Mouse (Mus musculus) neural tube, embryonic 10.5 days (tissue): ENCODE measurements around the gene Dab2.

Experiments
- DNase-seq: peaks from one replicate; pipeline ENCODE4 v3.0.0-alpha.2; 2017; ENCODE audit warnings: low spot score; ENCODE audit errors: extremely low spot score

Dab2 gene

DNA sequence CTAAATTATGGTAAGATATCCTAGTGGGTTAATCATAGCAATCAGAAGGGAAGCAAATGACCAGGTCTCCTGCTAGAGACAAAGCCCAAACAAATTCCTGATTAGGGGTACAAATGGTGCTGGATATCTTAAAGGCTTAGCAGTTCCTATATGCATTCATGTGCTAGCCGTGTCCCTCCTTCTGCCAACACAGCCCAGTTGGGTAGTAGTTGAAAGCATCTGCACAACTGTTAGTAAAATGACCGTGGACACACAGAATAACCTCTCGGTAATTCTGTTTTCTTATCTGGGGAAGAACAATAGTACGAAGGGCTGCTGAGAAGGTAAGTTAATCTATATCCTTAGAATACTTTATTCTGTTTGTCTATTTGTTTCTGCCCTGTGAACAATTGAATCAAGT, 90.5 kb downstream of the Dab2 start:
- DNase-seq = no peak

DNA sequence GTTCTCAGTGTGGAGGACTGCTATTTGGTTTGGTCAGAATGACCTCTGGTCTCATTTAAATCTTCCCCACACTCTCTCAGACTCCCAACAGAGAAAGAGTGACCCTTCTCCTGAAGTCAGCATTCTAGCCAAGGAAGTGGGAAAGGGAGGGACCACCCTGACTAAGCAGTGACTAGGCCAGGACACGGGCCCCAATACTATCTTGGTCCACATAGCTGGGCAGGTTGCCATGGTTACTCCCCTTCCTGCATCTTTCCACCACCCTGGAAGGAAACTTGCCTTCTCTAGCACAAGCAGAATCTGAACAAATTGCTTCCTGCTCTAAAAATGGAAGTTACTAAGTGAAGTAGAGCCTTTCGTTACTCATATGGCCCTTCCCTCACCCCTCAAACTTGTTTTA, 91.1 kb downstream of the Dab2 start:
- DNase-seq = no peak

DNA sequence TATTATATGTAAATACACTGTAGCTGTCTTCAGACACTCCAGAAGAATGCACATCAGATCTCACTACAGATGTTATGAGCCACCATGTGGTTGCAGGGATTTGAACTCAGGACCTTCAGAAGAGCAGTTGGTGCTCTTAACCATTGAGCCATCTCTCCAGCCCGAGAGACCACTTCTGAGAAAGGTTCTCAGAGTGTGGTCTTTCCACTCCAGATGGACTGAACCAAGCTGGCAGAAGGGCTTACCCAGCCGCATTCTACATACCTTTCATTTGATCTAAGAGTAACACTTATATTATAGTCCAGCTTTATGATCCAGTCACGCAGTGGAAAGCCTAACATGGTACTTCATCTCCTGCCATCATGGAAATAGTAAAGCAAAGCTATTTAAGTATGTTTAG, 92.3 kb downstream of the Dab2 start:
- DNase-seq = no peak

DNA sequence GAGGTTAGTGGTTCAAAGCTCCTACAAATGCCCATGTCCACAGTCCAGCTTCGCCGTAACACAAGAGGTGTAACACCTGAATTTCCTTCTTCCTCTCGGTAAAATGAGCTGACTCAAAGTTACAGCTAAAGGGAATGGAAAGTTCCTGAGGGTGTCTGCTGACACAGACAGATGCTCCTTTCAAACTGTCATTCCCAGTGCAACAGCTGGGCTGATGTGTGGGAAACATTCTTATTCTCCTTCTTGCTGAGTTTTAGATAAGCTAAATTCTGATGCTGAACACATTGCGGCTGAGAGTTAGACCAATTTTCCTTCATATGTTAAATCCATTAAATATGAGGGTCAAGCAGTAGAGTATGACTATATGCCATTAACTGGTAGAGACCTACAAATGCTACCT, 94.0 kb downstream of the Dab2 start:
- no peak for DNase-seq

DNA sequence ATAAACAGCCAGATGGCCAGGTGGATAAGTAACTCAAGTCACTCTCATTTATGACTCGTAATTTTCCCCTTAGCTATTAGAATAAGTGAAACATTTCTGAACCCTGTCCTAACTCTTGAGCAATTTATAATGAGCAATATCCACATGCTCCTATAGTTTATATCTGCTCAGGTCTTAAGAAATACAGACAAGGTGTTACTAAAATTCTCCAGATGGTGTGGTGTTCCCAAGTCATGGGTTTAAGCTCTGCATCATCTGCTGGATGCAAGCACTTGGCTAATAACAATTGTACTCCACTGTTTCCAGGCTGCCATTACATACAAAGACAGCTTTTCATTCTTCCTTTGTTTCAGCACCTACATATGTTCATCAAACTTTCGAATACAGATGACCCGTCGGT, 98.6 kb downstream of the Dab2 start:
- DNase-seq = no peak

DNA sequence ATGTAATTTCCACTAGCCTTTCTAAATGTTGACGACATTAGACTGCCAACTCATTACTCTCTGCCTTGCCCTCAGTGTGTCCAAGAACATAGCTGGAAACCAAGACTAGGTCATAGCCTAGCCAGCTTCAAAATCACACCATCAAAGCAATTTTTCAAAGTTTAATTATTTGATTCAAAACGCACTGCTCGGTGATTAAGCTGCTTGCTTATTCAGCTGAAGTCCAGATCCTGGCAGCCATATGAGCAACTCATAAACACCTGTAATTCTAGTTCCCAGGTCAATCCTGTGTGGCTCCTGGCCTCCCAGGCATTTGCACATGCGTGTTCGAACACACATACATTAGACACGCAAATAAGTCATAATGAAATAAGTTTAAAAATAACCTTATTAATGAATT, 99.3 kb downstream of the Dab2 start:
- no peak for DNase-seq

DNA sequence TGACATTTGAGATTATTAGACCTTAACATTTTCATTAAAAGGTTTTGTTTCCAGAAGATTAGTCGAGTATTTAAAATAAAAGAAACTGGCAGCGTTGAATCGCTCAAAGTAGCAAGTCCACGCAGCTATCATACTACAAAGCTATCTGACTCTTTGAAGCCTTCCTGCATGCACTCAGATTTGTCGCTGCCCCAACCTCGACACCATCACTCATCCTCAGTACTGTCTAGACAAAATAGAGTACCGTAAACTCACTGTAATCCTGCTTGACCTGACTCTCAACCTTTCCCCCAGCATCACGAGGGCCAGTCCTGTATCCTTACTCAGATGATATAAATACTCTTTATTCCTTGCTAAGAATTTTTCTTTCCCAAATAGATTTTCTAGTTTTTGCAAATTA, 100.5 kb downstream of the Dab2 start:
- no peak for DNase-seq

DNA sequence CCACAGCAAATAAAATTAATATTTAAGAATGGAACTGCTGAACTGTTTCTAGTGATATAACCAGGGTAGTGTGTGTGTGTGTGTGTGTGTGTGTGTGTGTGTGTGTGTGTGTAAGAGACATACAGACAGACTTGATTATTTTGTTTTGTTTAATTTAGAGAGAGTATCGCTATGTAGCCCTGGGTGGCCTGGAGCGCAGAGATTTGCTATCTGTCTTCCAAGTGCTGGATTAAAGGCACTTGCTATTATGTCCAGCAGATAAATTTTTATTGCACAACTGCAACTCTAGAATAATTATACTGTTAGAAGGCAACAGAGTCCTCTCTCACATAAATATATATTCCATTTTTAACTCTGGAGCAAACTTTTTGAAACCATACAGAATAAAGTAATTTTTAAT, 102.8 kb downstream of the Dab2 start:
- no peak for DNase-seq

DNA sequence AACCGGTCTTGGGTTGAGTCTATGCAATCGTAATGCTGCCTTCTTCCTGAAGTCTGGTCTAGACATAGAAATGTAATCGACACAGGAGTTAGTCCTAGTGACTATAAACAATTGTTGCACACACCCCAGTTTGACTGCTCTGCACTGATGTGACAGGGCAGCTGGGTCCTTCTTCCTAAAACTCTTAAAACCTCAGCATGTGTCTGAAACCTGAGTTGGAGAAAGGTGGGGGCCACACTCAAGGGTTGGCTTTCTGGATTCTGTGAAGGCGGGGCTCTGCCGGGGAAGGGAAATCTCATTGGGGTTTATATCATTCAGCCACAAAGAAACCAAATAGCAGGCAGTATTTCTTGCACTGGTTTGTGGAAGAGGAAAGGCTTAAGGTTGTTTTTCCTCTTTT, 104.6 kb downstream of the Dab2 start:
- no peak for DNase-seq

DNA sequence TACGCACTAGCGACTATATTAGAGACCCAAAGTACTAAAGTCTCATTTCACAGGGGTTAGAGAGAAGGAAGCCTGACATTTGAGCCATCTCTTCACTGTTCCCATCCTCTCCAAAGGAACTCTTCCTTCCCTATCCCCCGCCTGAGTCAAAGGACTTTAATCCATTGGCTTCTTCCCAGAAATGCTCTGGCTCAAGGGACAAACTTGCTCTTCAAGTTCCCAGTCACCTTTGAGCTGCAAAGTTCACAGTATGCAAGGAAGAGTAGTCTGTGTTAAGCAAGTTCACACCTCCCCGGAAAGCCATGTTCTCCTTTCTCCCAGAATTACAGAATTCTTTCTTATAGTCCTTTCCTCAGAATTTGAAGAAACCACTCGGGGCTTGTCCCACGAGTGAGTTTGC, 107.2 kb downstream of the Dab2 start:
- DNase-seq = no peak

DNA sequence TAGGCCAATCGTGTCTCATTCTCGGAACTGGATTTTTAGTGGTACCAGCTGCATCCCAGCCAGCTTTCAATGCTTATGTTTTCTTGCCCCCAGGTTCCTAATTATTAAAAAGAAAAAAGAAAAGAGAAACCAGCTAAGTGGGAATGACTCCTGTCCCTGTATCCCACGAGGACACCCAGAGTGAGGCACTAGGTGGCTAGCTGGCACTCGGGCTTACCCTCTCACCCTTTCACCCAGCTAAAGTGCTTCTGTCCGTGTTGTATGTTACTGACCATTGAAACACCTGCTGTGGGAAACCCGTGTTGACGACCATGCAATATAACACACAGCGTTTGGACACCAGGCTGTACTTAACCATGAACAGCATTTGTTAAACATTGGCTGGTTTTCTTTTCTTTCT, 109.4 kb downstream of the Dab2 start:
- DNase-seq = no peak

DNA sequence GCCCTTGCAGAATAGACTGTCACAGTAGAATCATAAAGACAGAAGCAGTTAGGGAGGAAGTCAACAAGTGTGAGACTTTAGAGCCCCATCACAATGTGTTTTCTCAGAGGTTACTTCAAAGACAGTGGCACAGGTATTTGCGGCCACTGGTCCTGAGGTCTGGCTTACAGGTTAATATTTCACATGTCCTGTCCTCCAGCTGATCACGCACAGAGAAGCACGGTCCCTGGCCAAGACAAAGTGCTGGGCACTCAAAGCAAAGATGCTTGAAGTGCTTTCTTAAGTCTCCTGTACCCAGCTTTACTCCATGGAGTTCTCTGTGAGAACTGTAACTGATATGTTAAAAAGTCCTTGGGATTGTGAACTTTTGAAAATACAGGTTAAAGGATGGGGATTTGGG, 110.6 kb downstream of the Dab2 start:
- DNase-seq = no peak

DNA sequence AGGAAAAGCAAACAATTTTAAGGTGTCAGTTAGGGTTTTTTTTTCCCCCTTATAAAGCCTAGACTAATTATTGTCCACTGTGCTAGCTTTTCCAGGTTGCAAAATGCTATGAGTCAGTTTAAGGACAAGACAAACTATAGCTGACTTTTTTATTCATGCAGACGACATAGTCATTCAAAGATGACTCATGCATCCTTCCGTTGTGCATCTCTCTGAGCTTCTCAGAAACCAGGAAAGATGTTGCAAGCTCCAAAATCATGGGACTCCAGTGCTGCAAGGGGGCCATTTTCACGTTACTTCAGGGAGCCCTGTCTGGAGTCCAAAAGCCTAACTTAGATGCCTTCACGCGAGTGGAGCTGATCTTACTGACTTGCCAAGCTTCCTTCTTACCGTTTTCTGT, 111.7 kb downstream of the Dab2 start:
- DNase-seq = no peak

DNA sequence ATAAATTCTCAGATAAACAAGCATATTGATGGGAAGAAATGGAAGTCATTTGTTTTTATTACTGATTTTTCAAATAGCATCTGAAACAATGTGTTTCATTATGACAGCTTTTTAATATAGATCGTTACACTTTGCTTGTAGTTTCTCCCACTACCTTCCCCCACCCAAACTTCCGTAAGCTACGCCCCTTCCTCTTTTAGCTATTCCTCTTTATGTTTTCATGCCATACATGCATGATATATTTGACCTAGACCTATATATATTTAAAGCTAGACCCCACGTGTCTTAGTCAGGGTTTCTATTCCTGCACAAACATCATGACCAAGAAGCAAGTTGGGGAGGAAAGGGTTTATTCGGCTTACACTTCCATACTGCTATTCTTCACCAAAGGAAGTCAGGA, 115.7 kb downstream of the Dab2 start:
- no peak for DNase-seq

DNA sequence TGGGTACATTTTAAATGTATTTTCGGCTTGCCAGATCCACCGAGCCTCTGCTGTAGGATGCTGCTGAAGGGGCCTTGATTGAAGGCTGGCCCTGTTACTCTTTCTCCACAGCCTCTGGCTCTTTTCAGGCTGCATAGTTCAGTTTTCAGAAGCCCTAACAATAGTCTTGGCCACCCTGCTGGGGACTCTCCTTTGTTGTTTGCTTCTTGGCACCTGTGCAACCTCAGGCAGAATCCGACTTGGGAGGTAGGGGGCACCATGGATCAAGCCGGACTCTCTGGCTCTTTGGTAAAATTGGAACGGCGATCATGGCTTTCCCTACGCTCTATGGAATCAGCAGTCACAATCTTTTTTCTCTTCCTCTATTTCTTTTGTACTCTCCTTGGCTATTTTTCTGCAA, 132.2 kb downstream of the Dab2 start:
- DNase-seq = no peak

DNA sequence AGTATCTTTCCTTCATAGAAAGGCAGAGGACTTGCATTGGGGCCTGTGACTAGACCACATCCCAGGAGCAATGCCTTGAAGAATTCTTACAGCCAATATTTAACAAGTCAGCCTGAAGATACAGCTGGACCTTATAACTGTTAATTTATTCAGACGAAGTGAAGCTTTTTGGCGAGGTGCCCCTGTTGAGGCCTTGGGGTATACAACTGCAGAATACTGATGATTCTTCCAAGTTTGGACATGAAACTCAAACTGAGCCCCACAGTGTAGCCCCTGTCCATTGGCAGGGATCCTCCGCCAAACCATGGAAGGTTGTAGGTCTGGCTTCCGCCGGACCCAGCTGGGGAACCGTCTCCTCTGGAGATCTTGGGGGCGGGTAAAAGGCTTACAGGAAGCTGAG, 132.8 kb downstream of the Dab2 start:
- DNase-seq = no peak

DNA sequence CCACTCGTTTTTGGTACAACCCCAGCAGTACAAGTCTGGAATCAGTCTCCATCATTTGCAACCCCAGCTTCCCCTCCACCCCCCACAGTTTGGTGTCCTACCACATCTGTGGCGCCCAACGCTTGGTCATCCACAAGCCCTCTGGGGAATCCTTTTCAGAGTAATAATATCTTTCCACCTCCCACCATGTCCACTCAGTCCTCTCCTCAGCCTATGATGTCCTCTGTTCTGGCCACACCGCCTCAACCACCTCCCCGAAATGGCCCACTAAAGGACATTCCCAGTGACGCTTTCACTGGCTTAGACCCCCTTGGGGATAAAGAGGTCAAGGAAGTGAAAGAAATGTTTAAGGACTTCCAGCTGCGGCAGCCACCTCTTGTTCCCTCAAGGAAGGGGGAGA, 135.7 kb downstream of the Dab2 start:
- no peak for DNase-seq

DNA sequence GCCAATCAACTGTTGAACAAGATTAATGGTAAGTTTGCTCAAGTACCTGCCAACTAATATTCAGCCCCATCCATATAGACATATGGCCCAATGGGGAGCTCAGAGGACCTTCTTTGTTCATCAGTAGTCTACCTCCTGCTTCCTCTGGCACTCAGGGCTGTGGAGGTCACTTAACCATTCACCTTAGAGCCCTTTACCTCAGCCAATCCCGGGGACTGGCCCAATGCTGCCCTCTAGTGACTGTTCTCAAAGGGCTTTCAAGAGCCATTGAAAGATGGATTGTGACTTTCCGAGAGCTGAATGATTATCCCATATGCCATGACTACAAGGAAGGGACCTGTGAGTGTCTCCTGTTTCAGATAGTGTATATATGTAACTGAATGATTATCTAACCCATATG, 136.2 kb downstream of the Dab2 start:
- no peak for DNase-seq

DNA sequence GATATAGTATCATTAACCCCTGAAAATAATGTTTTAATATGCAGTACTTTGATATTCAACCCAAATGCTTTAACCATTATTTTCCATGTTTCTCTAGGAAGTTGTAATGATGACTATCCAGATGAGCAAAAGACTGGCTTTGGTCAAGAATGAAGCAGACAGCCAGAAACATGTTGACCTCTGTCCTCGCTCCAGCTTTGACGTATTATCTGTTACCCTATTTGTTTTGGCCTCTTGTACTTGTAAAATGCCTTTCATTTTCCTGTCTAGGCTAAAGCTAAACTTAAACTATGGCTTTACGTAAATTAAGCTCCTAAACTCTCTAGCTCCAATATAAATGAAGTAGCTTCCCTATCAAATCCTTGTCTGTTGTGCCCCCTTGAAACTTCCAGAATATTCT, 139.1 kb downstream of the Dab2 start:
- no peak for DNase-seq

DNA sequence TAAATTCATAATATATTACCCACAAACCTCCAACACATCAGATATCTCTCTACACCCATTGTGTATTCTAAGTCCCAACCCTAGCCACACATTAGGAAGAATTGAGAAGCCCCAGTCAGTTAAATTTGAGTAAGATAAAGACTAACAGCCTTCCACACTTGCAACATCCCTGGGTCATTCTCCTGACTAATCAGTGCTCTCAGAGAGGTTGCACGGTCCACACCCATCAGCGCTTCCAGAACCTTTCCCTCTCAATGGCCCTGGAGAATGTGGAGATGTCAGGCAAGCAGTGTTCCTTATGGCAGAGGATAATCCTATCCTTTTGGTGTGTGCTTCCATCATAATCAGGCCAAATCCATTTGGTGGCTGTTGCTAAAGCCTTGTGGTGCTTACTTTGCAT, 144.9 kb downstream of the Dab2 start:
- no peak for DNase-seq

DNA sequence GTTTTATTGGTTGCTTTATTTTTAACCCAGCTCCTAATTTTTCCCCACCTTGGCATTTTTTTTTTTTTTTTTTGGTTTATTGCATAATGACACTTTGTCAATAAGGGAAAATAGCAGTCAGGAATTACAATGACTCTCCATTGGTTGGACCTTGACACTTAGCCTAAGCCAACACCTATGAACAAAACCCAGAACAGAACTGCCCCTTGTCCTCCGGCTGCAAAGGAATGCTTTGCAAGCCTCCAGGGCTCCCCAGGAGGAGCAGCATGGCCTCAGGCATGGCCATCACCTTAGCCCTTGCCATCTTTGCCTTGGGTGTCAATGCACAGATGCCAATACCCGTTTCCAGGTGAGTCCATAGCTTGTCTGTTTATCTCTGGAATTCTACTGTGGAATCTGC, 145.5 kb downstream of the Dab2 start, which contains the start of gene C9:
Gene C9, plus strand, starts transcription at position 193 of the 400 bp plus-strand sequence.
- no peak for DNase-seq

DNA sequence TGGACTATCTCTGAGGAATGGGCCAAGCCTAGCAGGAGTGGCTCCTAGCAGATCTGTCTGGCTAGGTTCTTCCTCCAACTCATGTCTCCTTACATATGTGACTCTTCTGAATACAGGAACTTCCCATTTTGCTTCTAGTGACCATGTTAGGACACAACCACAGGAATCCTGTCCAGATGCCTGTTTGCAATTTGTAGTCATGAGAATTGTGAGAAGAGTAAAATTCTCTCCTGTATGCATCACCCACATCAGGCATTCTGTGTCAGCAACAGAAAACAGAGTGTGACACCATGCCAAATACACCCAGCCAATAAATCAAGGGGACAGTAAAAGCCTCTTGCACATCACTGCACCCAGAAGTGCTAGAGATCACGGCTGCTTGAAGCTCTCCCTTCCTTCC, 146.6 kb downstream of the Dab2 start:
- no peak for DNase-seq

DNA sequence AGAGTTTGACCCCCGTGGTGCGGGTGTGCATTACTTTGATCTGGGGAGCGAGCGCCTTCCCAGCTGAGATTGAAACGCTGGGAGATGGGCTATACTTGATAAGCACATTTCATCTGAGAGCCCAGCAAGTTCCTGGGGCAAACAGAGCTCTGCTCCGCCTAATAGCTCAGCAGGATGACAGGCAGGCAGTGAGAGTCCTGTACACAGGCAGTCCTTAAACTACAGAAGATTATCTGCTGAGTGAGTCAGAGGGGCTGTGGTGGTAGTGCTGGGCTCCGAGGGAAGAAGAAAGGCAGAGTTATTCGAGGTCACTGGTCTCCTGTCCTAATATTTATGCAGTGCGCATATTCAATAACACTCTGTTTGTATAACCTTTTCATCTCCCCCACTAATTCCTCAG, 149.3 kb downstream of the Dab2 start:
- DNase-seq = no peak

DNA sequence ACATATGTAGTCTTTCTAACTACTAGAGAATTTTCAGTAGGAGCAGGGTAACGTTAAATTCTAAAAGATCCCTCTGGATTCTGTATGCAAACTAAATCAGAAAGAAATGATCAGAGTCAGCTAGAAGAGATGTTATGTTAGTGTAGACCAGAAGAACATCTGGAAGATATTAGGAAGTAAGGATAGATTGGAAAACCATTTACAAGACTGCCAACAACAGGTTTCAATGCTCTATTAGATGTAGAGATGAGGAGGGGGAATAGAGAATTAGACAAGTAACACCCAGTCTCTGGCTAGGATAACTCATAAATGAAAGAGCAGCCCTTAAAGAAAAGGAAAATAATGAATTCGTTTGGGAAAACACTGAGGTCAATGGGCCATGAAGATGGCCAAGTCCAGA, 154.9 kb downstream of the Dab2 start:
- no peak for DNase-seq

DNA sequence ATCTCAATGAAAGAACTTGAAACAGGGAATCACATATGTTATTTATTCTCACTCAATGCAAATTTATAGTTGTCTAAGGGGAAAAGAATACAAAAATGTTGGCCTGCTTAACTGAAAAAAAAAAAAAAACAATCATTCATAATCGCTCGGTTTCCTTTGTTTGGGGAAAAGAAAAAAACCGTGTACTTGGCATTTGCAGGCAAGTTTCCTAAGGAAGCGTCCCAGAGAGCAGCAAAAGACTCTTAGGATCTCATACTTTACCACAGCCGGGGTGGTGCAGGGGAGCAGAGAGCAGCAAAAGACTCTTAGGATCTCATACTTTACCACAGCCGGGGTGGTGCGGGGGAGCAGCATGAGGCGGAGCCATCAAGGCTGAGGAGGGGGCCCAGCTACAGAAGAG, 161.8 kb downstream of the Dab2 start:
- DNase-seq = no peak
